Comparison of ENCODE assay signal across 9 mouse cellular contexts in the genomic region with DNA sequence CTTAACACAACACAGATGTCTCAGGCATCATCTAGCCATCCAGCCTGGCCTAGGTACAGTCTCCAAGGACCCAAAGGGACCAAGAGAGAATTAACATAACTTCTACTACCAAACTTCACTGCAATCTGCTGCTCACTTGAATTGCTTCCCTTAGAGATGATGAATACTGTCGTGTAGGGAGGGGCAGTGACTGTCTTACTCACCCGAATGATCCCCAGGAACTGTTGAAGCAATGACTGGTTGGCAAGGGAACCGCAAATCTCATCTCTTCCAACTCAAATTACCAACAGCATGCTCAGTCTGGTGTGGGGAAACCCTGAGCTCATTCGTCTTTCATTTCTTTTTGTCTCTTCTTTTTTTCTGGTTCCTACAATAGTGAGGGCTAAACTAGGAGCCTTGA.
"Had no signal": no experiment of that assay in that cellular context is flagged by ENCODE, and none has a peak within 500 bp of the region (broad histone marks: within the 10 kb centered on the region; RNA-seq: fewer than 3 reads in every experiment).

No protein-coding gene starts in this region.

- DNase-seq: kidney, postnatal 25 days; lung, adult 2 months; lung, postnatal 36 days; right cerebral cortex, adult 18-20 months; right cerebral cortex, postnatal 25 days; thymus, adult 2 months; thymus, postnatal 4 days had no signal

- ATAC-seq: lung, postnatal 0 days; midbrain, embryonic 13.5 days had no signal
